Mouse (Mus musculus) activated CD4-positive, CD25-positive, alpha-beta regulatory T cell, adult 4 months (primary cell): Measurements from ENCODE around the gene S100pbp. TPM values are rescaled to one million over a fixed set of nuclear protein-coding genes. Genes with fewer than 3 reads are reported as not detected.
"Not testable (repeated sequence)": the region's sequence is repeated elsewhere in the genome, so short reads cannot be mapped to it uniquely, and the experiment has no call there.

Experiments used
- ATAC-seq: one replicate; pipeline ENCODE4 v1.8.0; 2017
- polyA plus RNA-seq, 2 experiments: library from polyadenylated mRNA; unstranded; fragments of 100-300 nt; shearing (Covaris generic); gene quantifications; one replicate each; pipeline ENCODE4 v1.2.1; 2017

The S100pbp gene
- polyA plus RNA-seq, 2 experiments from 2014 or later: 24.4 to 26.3 TPM

DNA sequence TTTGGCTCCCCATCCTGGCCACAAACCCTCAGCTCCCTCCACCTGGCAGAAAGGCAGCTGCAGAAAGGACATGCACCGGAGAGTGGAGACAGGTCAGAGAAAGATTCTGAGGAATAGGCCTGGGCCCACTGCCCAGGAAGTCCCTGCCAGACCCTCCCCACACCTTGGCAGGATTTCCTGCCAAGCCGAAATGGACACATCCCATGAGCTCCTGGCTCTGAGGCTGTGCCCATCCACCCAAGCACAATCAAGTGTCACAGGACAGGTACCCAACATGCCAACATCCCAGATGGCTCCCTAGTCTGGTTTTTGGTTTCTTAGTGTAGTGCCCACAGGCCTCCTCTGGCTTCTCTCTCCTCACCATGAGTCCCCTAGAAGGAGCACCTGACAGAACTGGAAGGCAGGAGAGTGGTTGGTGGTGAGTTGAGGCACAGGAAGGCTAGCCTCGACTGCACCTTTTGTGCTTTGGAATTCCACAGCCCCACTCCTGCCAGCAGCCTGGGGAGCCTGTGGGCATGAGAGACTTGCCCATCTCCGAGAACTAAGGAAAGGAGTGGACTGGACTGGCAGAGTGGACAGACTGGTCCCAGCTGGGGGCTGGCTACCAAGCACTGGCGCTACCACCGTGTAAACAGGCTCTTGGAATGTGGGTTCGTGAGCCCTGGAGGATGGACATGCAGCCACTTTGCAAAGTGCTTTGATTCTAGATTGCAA is 31.0 kb upstream of the S100pbp start:
- ATAC-seq: no peak

DNA sequence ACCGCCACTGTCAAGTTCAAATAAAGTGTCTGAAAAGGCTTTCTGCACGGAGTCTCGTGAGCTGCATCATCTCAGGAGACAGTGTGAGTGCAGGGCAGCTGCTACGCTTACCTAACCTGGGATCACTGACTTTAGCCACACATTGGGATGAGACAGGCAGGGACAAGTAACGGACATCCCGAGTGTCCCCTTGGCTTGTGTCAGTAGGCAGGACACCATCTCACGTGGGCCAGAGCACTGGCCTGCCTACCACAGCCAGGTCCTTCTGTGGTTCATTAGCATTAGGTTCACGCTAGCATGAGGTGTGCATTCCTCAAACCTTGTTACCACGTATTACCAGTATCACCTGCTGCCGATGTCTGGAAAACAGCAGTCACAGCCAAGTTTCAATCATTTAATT is 29.7 kb upstream of the S100pbp start:
- no peak for ATAC-seq

- ATAC-seq: no peak
These were observed 29.1 kb upstream of the S100pbp start for GRCm38 (mm10) chr4:129218569-129219175.

- ATAC-seq: not testable (repeated sequence)
These were observed 23.0 kb upstream of the S100pbp start for GRCm38 (mm10) chr4:129212486-129212885.

GRCm38 (mm10) chr4:129211461-129211860 is 21.9 kb upstream of the S100pbp start:
- no peak for ATAC-seq

- no peak for ATAC-seq
These were observed 20.0 kb upstream of the S100pbp start for GRCm38 (mm10) chr4:129209504-129209903.

DNA sequence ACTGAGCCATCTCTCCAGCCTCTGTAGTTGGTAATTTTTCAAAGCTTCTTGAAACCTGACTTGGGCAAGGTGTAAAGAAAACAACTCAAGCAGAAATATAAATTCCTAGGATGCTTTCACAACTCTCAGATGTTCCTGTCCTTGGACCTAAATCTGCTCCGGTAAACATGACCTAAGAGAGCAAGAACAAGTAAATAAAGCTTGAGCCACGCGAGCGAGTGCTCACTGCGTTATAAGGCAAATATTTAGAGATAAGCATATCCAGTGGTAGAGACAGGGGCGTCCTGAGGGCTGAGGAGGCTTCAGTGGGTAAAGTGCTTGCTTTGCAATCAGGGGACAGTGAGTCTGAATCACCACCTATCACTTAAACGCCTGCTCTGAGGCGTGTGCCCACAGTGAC is 17.3 kb upstream of the S100pbp start:
- no peak for ATAC-seq

DNA sequence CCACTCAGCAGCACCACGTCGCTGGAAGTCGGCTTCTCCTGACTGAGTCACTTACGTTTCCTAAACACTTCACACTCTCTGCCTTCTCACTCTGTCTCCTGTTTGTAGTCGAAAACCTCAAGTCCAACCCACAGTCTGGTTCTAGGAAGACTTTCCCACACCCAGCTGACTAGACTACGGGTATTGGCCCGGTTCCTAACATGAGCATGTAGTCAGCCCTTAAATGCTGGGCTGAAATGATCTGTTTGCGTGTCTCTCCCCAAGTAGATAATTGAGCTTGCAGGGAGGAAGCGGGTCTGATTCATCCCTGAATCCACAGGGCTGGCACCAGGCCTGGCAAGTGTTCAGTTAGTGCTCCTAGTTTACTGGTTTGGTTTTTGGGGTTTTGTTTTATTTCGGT is 15.1 kb upstream of the S100pbp start:
- ATAC-seq: no peak

DNA sequence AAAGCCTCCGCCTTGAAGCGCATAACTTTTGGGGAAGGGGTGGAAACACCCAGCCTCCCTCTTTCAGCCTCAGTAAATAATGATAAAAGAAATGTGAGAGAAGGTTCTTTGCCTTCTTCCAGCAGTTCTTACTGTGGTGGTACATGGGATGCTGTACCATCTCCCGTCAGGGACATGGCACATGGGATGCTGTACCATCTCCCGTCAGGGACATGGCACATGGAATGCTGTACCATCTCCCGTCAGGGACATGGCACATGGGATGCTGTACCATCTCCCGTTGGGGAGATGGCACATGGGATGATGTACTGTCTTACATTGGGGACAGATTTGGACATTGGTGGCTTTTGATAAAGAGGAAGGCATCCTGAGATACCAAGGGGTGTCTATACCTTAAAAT is 8.0 kb upstream of the S100pbp start:
- no peak for ATAC-seq

GRCm38 (mm10) chr4:129194280-129194679 is 4.8 kb upstream of the S100pbp start:
- ATAC-seq: no peak

DNA sequence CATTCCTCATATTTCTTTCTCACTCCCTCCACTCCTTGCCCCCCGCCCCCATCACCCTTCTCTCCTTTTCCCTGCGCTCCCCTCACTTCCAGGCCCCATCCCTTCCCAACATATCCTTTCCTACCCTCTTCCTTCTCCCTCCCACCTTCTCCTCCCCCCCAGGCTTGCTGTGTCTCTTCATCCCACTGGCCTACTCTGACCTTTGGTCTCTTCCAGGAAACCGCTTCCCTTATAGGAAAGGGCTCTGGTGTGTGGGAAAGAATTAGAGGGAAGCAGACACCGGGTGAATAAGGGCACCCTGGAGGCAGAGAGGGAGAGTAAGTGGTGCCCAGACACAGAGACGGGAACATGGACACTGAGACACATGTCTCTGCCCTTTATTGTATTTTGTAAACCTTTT is 2.2 kb upstream of the S100pbp start:
- ATAC-seq: no peak

GRCm38 (mm10) chr4:129190538-129190937 is 1.0 kb upstream of the S100pbp start:
- no peak for ATAC-seq

GRCm38 (mm10) chr4:129188803-129189541 is 555 bp downstream of the S100pbp start:
- ATAC-seq: peak; percentile 4

- no peak for ATAC-seq
These were observed 1.4 kb downstream of the S100pbp start for GRCm38 (mm10) chr4:129188041-129188659.

- ATAC-seq: no peak
These were observed 10.0 kb downstream of the S100pbp start for GRCm38 (mm10) chr4:129179560-129179959.

- no peak for ATAC-seq
These were observed 17.0 kb downstream of the S100pbp start for GRCm38 (mm10) chr4:129172529-129172928.

- ATAC-seq: no peak
These were observed 27.8 kb downstream of the S100pbp start for GRCm38 (mm10) chr4:129161581-129162255.

DNA sequence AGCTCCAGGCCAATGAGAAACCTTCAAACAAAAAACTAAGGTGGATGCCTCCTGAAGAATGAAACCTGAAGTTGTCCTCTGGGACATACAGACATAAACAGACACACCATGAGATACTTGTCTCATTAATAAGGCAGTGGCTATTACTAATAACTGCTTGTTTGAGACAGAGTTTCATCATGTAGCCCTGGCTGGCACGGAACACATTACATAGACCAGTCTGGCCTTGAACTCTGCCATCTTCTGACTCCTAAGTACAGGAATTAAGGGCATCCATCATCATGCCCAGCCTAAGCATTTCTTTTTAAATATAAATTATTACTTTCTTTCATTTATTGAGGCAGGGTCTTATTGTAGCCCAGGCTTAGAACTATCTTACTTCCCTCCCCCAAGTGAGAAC is 28.5 kb downstream of the S100pbp start:
- no peak for ATAC-seq

DNA sequence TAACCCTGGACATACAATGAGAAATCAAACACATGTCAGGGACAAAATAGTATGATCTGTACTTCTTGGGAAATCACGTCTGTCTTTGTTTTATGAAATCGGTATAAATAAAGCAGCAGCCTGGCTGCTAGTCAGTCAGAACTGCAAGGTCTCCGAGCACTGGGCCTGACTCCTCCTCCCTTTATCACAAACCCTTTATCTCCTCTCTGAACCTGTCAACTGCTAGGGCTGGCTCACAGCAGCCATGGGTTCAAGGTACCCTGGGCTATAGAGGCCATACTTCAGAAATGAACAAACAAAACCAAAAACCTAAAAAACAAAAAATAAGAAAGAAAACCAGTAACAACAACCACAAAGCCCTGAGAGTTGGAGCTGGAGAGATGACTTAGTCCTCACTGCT is 31.0 kb downstream of the S100pbp start:
- no peak for ATAC-seq

GRCm38 (mm10) chr4:129157541-129157940 is 32.0 kb downstream of the S100pbp start:
- ATAC-seq: no peak

DNA sequence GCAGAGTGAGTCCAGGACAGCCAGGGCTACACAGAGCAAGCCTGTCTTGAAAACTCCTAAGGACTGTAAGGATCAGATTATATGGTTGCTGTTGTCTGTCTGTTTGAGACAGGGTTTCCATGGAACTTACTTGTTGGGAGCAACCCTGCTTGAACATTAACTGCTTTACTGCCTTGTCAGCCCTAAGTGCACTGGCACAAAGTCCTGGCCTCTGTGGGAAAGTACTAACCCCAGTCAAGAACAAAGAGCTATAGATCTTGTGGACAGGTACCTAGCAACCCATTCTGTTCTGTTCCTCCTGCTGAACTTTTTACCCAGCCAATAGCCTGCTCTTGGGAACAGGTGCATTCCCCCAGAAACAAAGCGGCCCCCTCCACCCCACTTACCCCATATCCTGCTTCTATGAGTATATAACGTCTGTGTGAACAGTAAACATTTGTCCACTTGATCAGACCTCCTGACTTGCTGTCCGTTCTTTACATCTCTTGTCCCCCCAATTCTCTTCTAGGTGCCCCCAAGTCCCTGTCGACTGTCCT is 38.2 kb downstream of the S100pbp start:
- ATAC-seq: no peak

GRCm38 (mm10) chr4:129149321-129149720 is 40.2 kb downstream of the S100pbp start:
- ATAC-seq: no peak
